Mouse (Mus musculus): Measurements from ENCODE around the gene Chp1. TPM values are rescaled to one million over a fixed set of nuclear protein-coding genes. Genes with fewer than 3 reads are reported as not detected.

Gene Chp1
- polyA plus RNA-seq, 1 experiment from 2014 or later: 58.4 TPM

- 82% methylated on average over 2 of the region's 2 CpGs for WGBS
- H3K9me3 ChIP-seq (ENCODE audit: control insufficient read depth, low read length): no peaks in the 10 kb centered on the region
- H3K27me3 ChIP-seq (ENCODE audit: control insufficient read depth, insufficient read depth, low read length): no peaks in the 10 kb centered on the region
- H3K27ac ChIP-seq (ENCODE audit: low read depth, low read length): no peak overlapping the region
- peaks cover 9% of the 10 kb centered on the region; the same call in 1 of the 2 replicates for H3K4me1 ChIP-seq (ENCODE audit: control insufficient read depth, insufficient read depth, low read length)
- H3K36me3 ChIP-seq (ENCODE audit: control insufficient read depth, insufficient read depth, low read length): no peaks in the 10 kb centered on the region
- no peak overlapping the region for H3K9ac ChIP-seq (ENCODE audit: low read depth, low read length)
- no peak overlapping the region for H3K4me2 ChIP-seq (replicated peaks; ENCODE audit: low read depth, low read length)
- no peak overlapping the region for H3K4me3 ChIP-seq (ENCODE audit: low read length)
- no peak for ATAC-seq (ENCODE audit: low FRiP score, low TSS enrichment)
These were observed 2.2 kb downstream of the Chp1 start for GRCm38 (mm10) chr2:119549678-119550077.

GRCm38 (mm10) chr2:119558039-119558438 lies 10.5 kb downstream of the Chp1 start:
- WGBS: 85% methylated on average over 3 of the region's 3 CpGs
- Histone ChIP-seq H3K27ac (ENCODE audit: low read depth, low read length) (no peak overlapping the region), H3K36me3 (ENCODE audit: control insufficient read depth, insufficient read depth, low read length) (no peaks in the 10 kb centered on the region; the same call in 1 of the 2 replicates), H3K4me2 (replicated peaks; ENCODE audit: low read depth, low read length) (no peak overlapping the region), H3K9ac (ENCODE audit: low read depth, low read length) (no peak overlapping the region), H3K27me3 (ENCODE audit: control insufficient read depth, insufficient read depth, low read length) (no peaks in the 10 kb centered on the region), H3K9me3 (ENCODE audit: control insufficient read depth, low read length) (no peaks in the 10 kb centered on the region), H3K4me1 (ENCODE audit: control insufficient read depth, insufficient read depth, low read length) (0 out of 2 replicates have a peak, but pooled peaks cover 3% of the 10 kb centered on the region), H3K4me3 (ENCODE audit: low read length) (no peak overlapping the region)
- no peak for ATAC-seq (ENCODE audit: low FRiP score, low TSS enrichment)

GRCm38 (mm10) chr2:119558737-119559340 lies 11.3 kb downstream of the Chp1 start:
- 70% methylated on average over 7 of the region's 7 CpGs for WGBS
- Histone ChIP-seq H3K36me3 (ENCODE audit: control insufficient read depth, insufficient read depth, low read length) (no peaks in the 10 kb centered on the region; the same call in 1 of the 2 replicates), H3K27ac (ENCODE audit: low read depth, low read length) (no peak overlapping the region), H3K4me1 (ENCODE audit: control insufficient read depth, insufficient read depth, low read length) (0 out of 2 replicates have a peak, but pooled peaks cover 3% of the 10 kb centered on the region), H3K9ac (ENCODE audit: low read depth, low read length) (no peak overlapping the region), H3K4me2 (replicated peaks; ENCODE audit: low read depth, low read length) (no peak overlapping the region), H3K27me3 (ENCODE audit: control insufficient read depth, insufficient read depth, low read length) (no peaks in the 10 kb centered on the region), H3K9me3 (ENCODE audit: control insufficient read depth, low read length) (no peaks in the 10 kb centered on the region), H3K4me3 (ENCODE audit: low read length) (no peak overlapping the region)
- ATAC-seq (ENCODE audit: low FRiP score, low TSS enrichment): no peak

- ATAC-seq (ENCODE audit: low FRiP score, low TSS enrichment): no peak
- no peak overlapping the region for H3K4me2 ChIP-seq (replicated peaks; ENCODE audit: low read depth, low read length)
- whole genome bisulfite sequencing: 88% methylated on average over 3 of the region's 3 CpGs
- H3K4me1 ChIP-seq (ENCODE audit: control insufficient read depth, insufficient read depth, low read length): 0 out of 2 replicates have a peak, but pooled peaks cover 3% of the 10 kb centered on the region
- H3K27me3 ChIP-seq (ENCODE audit: control insufficient read depth, insufficient read depth, low read length): no peaks in the 10 kb centered on the region
- H3K9me3 ChIP-seq (ENCODE audit: control insufficient read depth, low read length): no peaks in the 10 kb centered on the region
- no peaks in the 10 kb centered on the region; the same call in 1 of the 2 replicates for H3K36me3 ChIP-seq (ENCODE audit: control insufficient read depth, insufficient read depth, low read length)
- no peak overlapping the region for H3K4me3 ChIP-seq (ENCODE audit: low read length)
- H3K27ac ChIP-seq (ENCODE audit: low read depth, low read length): no peak overlapping the region
- H3K9ac ChIP-seq (ENCODE audit: low read depth, low read length): no peak overlapping the region
These were observed 14.3 kb downstream of the Chp1 start for GRCm38 (mm10) chr2:119561794-119562193.

GRCm38 (mm10) chr2:119565284-119565683 lies 17.8 kb downstream of the Chp1 start:
- 85% methylated on average over 4 of the region's 4 CpGs for WGBS

GRCm38 (mm10) chr2:119566182-119566855 lies 18.8 kb downstream of the Chp1 start:
- Histone ChIP-seq H3K4me2 (replicated peaks; ENCODE audit: low read depth, low read length) (no peak overlapping the region), H3K36me3 (ENCODE audit: control insufficient read depth, insufficient read depth, low read length) (no peaks in the 10 kb centered on the region; the same call in 1 of the 2 replicates), H3K9ac (ENCODE audit: low read depth, low read length) (no peak overlapping the region), H3K4me3 (ENCODE audit: low read length) (no peak overlapping the region), H3K4me1 (ENCODE audit: control insufficient read depth, insufficient read depth, low read length) (no peaks in the 10 kb centered on the region), H3K27me3 (ENCODE audit: control insufficient read depth, insufficient read depth, low read length) (no peaks in the 10 kb centered on the region), H3K27ac (ENCODE audit: low read depth, low read length) (no peak overlapping the region), H3K9me3 (ENCODE audit: control insufficient read depth, low read length) (no peaks in the 10 kb centered on the region)
- 81% methylated on average over 7 of the region's 7 CpGs for WGBS
- ATAC-seq (ENCODE audit: low FRiP score, low TSS enrichment): no peak

More at GRCm38 (mm10) chr2:119565284-119565683, 17.8 kb downstream of the Chp1 start:
- Histone ChIP-seq H3K9ac (ENCODE audit: low read depth, low read length) (no peak overlapping the region), H3K27me3 (ENCODE audit: control insufficient read depth, insufficient read depth, low read length) (no peaks in the 10 kb centered on the region), H3K27ac (ENCODE audit: low read depth, low read length) (no peak overlapping the region), H3K4me2 (replicated peaks; ENCODE audit: low read depth, low read length) (no peak overlapping the region), H3K9me3 (ENCODE audit: control insufficient read depth, low read length) (no peaks in the 10 kb centered on the region), H3K36me3 (ENCODE audit: control insufficient read depth, insufficient read depth, low read length) (no peaks in the 10 kb centered on the region; the same call in 1 of the 2 replicates), H3K4me3 (ENCODE audit: low read length) (no peak overlapping the region), H3K4me1 (ENCODE audit: control insufficient read depth, insufficient read depth, low read length) (no peaks in the 10 kb centered on the region)
- no peak for ATAC-seq (ENCODE audit: low FRiP score, low TSS enrichment)

GRCm38 (mm10) chr2:119572471-119572870 lies 25.0 kb downstream of the Chp1 start:
- H3K27me3 ChIP-seq (ENCODE audit: control insufficient read depth, insufficient read depth, low read length): no peaks in the 10 kb centered on the region
- H3K4me1 ChIP-seq (ENCODE audit: control insufficient read depth, insufficient read depth, low read length): no peaks in the 10 kb centered on the region
- no peak overlapping the region for H3K9ac ChIP-seq (ENCODE audit: low read depth, low read length)
- no peak overlapping the region for H3K27ac ChIP-seq (ENCODE audit: low read depth, low read length)
- H3K9me3 ChIP-seq (ENCODE audit: control insufficient read depth, low read length): no peaks in the 10 kb centered on the region
- WGBS: 95% methylated on average over 1 of the region's 1 CpGs
- H3K4me3 ChIP-seq (ENCODE audit: low read length): no peak overlapping the region
- H3K4me2 ChIP-seq (replicated peaks; ENCODE audit: low read depth, low read length): no peak overlapping the region
- H3K36me3 ChIP-seq (ENCODE audit: control insufficient read depth, insufficient read depth, low read length): peaks cover 8% of the 10 kb centered on the region; the same call in 1 of the 2 replicates
- no peak for ATAC-seq (ENCODE audit: low FRiP score, low TSS enrichment)

- Histone ChIP-seq H3K9ac (ENCODE audit: low read depth, low read length) (no peak overlapping the region), H3K9me3 (ENCODE audit: control insufficient read depth, low read length) (no peaks in the 10 kb centered on the region), H3K36me3 (ENCODE audit: control insufficient read depth, insufficient read depth, low read length) (no peaks in the 10 kb centered on the region), H3K27me3 (ENCODE audit: control insufficient read depth, insufficient read depth, low read length) (no peaks in the 10 kb centered on the region), H3K27ac (ENCODE audit: low read depth, low read length) (no peak overlapping the region), H3K4me2 (replicated peaks; ENCODE audit: low read depth, low read length) (no peak overlapping the region), H3K4me3 (ENCODE audit: low read length) (no peak overlapping the region), H3K4me1 (ENCODE audit: control insufficient read depth, insufficient read depth, low read length) (no peaks in the 10 kb centered on the region)
- ATAC-seq (ENCODE audit: low FRiP score, low TSS enrichment): no peak
- WGBS: 91% methylated on average over 3 of the region's 3 CpGs
These were observed 34.1 kb downstream of the Chp1 start for GRCm38 (mm10) chr2:119581571-119581970.

- H3K4me2 ChIP-seq (replicated peaks; ENCODE audit: low read depth, low read length): no peak overlapping the region
- WGBS: 51% methylated on average over 2 of the region's 2 CpGs
- no peak overlapping the region for H3K9ac ChIP-seq (ENCODE audit: low read depth, low read length)
- no peak overlapping the region for H3K4me3 ChIP-seq (ENCODE audit: low read length)
- no peaks in the 10 kb centered on the region for H3K27me3 ChIP-seq (ENCODE audit: control insufficient read depth, insufficient read depth, low read length)
- no peaks in the 10 kb centered on the region for H3K36me3 ChIP-seq (ENCODE audit: control insufficient read depth, insufficient read depth, low read length)
- no peaks in the 10 kb centered on the region for H3K9me3 ChIP-seq (ENCODE audit: control insufficient read depth, low read length)
- H3K27ac ChIP-seq (ENCODE audit: low read depth, low read length): no peak overlapping the region
- no peaks in the 10 kb centered on the region for H3K4me1 ChIP-seq (ENCODE audit: control insufficient read depth, insufficient read depth, low read length)
- no peak for ATAC-seq (ENCODE audit: low FRiP score, low TSS enrichment)
These were observed 35.9 kb downstream of the Chp1 start for GRCm38 (mm10) chr2:119583439-119583838.

Data from kidney, embryonic 14.5 days (tissue).